Mouse (Mus musculus): ENCODE results near the gene Pdzd4. TPM values are rescaled to one million over a fixed set of nuclear protein-coding genes. Genes with fewer than 3 reads are reported as not detected.

Pdzd4 gene
- not detected in 2 replicates for polyA plus RNA-seq (2012)

GRCm38 (mm10) chrX:73824185-73825151, at the start of gene Pdzd4:
Pdzd4 (minus strand) TSS chrX:73824969.
- TF ChIP-seq GATA1 (IDR thresholded peaks at IDR 0.05; ENCODE audit: low read length) = no peak

- TF ChIP-seq GATA1 (IDR thresholded peaks at IDR 0.05; ENCODE audit: low read length) = no peak
Measured at GRCm38 (mm10) chrX:73871956-73872355, 47.2 kb upstream of the Pdzd4 start.

- no peak for TF ChIP-seq GATA1 (IDR thresholded peaks at IDR 0.05; ENCODE audit: low read length)
Measured at GRCm38 (mm10) chrX:73871474-73871873, 46.7 kb upstream of the Pdzd4 start.

GRCm38 (mm10) chrX:73869334-73869733, 44.6 kb upstream of the Pdzd4 start:
- no peak for TF ChIP-seq GATA1 (IDR thresholded peaks at IDR 0.05; ENCODE audit: low read length)

GRCm38 (mm10) chrX:73867852-73868251, 43.1 kb upstream of the Pdzd4 start:
- TF ChIP-seq GATA1 (IDR thresholded peaks at IDR 0.05; ENCODE audit: low read length) = no peak

- no peak for TF ChIP-seq GATA1 (IDR thresholded peaks at IDR 0.05; ENCODE audit: low read length)
Measured at GRCm38 (mm10) chrX:73867256-73867655, 42.5 kb upstream of the Pdzd4 start.

GRCm38 (mm10) chrX:73864692-73865091, 39.9 kb upstream of the Pdzd4 start:
- TF ChIP-seq GATA1 (IDR thresholded peaks at IDR 0.05; ENCODE audit: low read length) = no peak

- TF ChIP-seq GATA1 (IDR thresholded peaks at IDR 0.05; ENCODE audit: low read length) = no peak
Measured at GRCm38 (mm10) chrX:73855087-73855408, 30.3 kb upstream of the Pdzd4 start.

GRCm38 (mm10) chrX:73854326-73855086, 29.7 kb upstream of the Pdzd4 start:
- TF ChIP-seq GATA1 (IDR thresholded peaks at IDR 0.05; ENCODE audit: low read length) = no peak

GRCm38 (mm10) chrX:73836691-73837090, 11.9 kb upstream of the Pdzd4 start:
- TF ChIP-seq GATA1 (IDR thresholded peaks at IDR 0.05; ENCODE audit: low read length) = no peak

GRCm38 (mm10) chrX:73835731-73836130, 11.0 kb upstream of the Pdzd4 start:
- no peak for TF ChIP-seq GATA1 (IDR thresholded peaks at IDR 0.05; ENCODE audit: low read length)

- no peak for TF ChIP-seq GATA1 (IDR thresholded peaks at IDR 0.05; ENCODE audit: low read length)
Measured at GRCm38 (mm10) chrX:73823747-73824146, 1.0 kb downstream of the Pdzd4 start.

GRCm38 (mm10) chrX:73816596-73817314, 8.0 kb downstream of the Pdzd4 start:
- TF ChIP-seq GATA1 (IDR thresholded peaks at IDR 0.05; ENCODE audit: low read length) = peak; percentile 6

- TF ChIP-seq GATA1 (IDR thresholded peaks at IDR 0.05; ENCODE audit: low read length) = no peak
Measured at GRCm38 (mm10) chrX:73815072-73815471, 9.7 kb downstream of the Pdzd4 start.

- TF ChIP-seq GATA1 (IDR thresholded peaks at IDR 0.05; ENCODE audit: low read length) = no peak
Measured at GRCm38 (mm10) chrX:73805814-73806213, 19.0 kb downstream of the Pdzd4 start.

- no peak for TF ChIP-seq GATA1 (IDR thresholded peaks at IDR 0.05; ENCODE audit: low read length)
Measured at GRCm38 (mm10) chrX:73798502-73798901, 26.3 kb downstream of the Pdzd4 start.
